Mouse (Mus musculus) ES-E14 (cell line): ENCODE data around the gene Olfr1463.

Experiments
- CHD2 ChIP-seq: IDR thresholded peaks from 2 replicates; pipeline ENCODE4 v1.6.1; 2014; ENCODE audit warnings: mild to moderate bottlenecking, low read depth, low read length, inconsistent platforms
- HCFC1 ChIP-seq: IDR thresholded peaks from 2 replicates; pipeline ENCODE4 v1.6.1; 2012; ENCODE audit warnings: low read length, inconsistent platforms, borderline replicate concordance; ENCODE audit not compliant: insufficient read depth

- no peak for TF ChIP-seq CHD2
- no peak for TF ChIP-seq HCFC1
Measured at GRCm38 (mm10) chr19:13185434-13185833, 45.7 kb upstream of the Olfr1463 start, which contains the start of gene Olfr1462.
